Mouse (Mus musculus) liver, embryonic 13.5 days (tissue): ENCODE data around the gene Xlr4a. TPM values are rescaled to one million over a fixed set of nuclear protein-coding genes. Genes with fewer than 3 reads are reported as not detected.

Source experiments
- ATAC-seq: fragments of 200-750 bp; cut with Nextera tagmentation; 2 replicates; pipeline ENCODE4 v1.8.0; 2017; ENCODE audit warnings: low read depth, mild to moderate bottlenecking, moderate number of reproducible peaks, moderate library complexity
- DNase-seq: peaks from one replicate; pipeline ENCODE4 v3.0.0; 2022
- H3K27ac ChIP-seq: fragments of 300-500 bp; sonication (generic); 2 replicates; pipeline ENCODE4 v1.5.1; 2015; ENCODE audit warnings: moderate library complexity, mild to moderate bottlenecking, inconsistent platforms
- H3K27me3 ChIP-seq: fragments of 300-500 bp; sonication (generic); 2 replicates; pipeline ENCODE4 v1.6.1; 2015; ENCODE audit warnings: mild to moderate bottlenecking, inconsistent platforms
- H3K36me3 ChIP-seq: fragments of 300-500 bp; sonication (generic); 2 replicates; pipeline ENCODE4 v1.6.1; 2015; ENCODE audit warnings: mild to moderate bottlenecking, inconsistent platforms
- H3K4me1 ChIP-seq: fragments of 300-500 bp; sonication (generic); replicated peaks from 2 replicates; pipeline ENCODE4 v1.6.1; 2015; ENCODE audit warnings: inconsistent platforms
- H3K4me2 ChIP-seq: fragments of 300-500 bp; sonication (generic); 2 replicates; pipeline ENCODE4 v1.6.1; 2015; ENCODE audit warnings: inconsistent platforms, mild to moderate bottlenecking, moderate library complexity
- H3K4me3 ChIP-seq: fragments of 300-500 bp; sonication (generic); replicated peaks from 2 replicates; pipeline ENCODE4 v1.5.1; 2015; ENCODE audit warnings: mild to moderate bottlenecking, inconsistent platforms
- H3K9ac ChIP-seq: fragments of 300-500 bp; sonication (generic); 2 replicates; pipeline ENCODE4 v1.6.1; 2015; ENCODE audit warnings: mild to moderate bottlenecking, inconsistent platforms
- H3K9me3 ChIP-seq: fragments of 300-500 bp; sonication (generic); replicated peaks from 2 replicates; pipeline ENCODE4 v1.6.1; 2016; ENCODE audit warnings: inconsistent platforms
- WGBS: fragments of 180-500 bp; shearing (Covaris S2); methylation state at CpG from one replicate; pipeline ENCODE4 v1.1.7; 2015; ENCODE audit not compliant: insufficient replicate concordance; 5-methylcytosine and 5-hydroxymethylcytosine counted together
- polyA plus RNA-seq: library from polyadenylated mRNA; unstranded; fragments of >200 nt; fragmentation: Nextera tagmentation; extraction: Ambion mirVana; gene quantifications from 2 replicates; pipeline ENCODE4 v1.2.1, GENCODE M21; 2015

Xlr4a gene
- polyA plus RNA-seq, 1 experiment from 2014 or later: 1.1 TPM

DNA sequence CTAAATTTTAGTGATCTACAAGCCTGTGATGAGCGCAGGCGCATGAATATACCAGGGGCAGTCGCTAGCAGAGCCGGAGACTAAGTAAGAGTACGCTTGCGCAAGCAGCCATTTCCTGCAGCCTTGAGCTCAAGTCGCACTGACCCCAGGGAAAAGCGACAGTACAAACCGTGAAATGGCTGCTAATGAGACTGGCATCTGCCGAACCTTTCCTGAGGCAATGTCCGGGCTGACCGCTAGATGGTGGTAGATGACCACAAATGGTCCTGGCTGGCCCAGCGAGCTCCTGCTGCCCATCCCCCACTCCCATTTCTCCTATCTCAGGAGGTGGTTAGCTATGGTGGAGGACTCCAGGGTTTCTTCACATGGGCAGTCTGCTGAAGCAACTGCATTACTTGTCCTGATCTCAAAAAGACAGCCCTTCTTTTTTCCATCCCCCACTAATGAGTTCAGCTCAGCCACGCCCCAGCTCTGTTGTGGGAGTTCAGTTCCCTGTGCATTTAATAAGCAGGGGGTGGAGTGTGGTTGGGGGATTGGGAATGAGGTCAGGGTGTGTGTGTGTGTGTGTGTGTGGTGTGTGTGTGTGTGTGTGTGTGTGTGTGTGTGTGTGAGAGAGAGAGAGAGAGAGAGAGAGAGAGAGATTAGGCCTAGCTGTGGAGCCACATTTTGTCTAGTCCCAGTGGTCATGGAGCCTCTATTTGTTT, 28.3 kb downstream of the Xlr4a start:
- 16% methylated on average over 14 of the region's 14 CpGs for WGBS
- H3K36me3 ChIP-seq: no peaks in the 10 kb centered on the region
- no peaks in the 10 kb centered on the region for H3K4me1 ChIP-seq
- H3K4me2 ChIP-seq: peak overlapping the region; percentile 30; the same call in 1 of the 2 replicates
- H3K4me3 ChIP-seq: no peak overlapping the region
- no peak overlapping the region for H3K9ac ChIP-seq
- DNase-seq: peak; percentile 70
- no peaks in the 10 kb centered on the region for H3K9me3 ChIP-seq
- H3K27ac ChIP-seq: no peak overlapping the region
- no peaks in the 10 kb centered on the region for H3K27me3 ChIP-seq
- ATAC-seq: peak; percentile 84

DNA sequence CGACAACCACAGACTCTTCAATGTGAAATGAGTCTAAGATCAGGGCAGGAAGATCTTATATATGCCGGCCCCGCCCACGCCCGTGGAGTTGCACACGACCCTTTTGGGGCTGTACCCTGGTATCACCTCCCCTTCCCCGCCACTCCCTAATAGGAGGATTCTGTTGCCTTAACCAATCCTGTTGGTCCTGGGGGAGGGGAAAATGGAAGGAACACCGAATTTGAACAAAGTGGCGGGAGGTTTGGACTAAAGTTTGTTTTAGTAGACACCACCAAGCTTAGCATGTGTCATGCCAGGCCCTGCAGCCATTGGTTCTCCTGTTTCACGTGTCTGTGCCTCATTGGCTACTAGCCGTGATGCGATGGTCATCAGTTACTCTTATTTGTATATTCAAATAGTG, 42.6 kb downstream of the Xlr4a start:
- H3K4me1 ChIP-seq: no peaks in the 10 kb centered on the region

GRCm38 (mm10) chrX:73038831-73039230, 43.4 kb downstream of the Xlr4a start:
- WGBS: 64% methylated on average over 8 of the region's 8 CpGs
- ATAC-seq: no peak
- Histone ChIP-seq H3K9me3 (no peaks in the 10 kb centered on the region), H3K4me1 (no peaks in the 10 kb centered on the region), H3K4me3 (no peak overlapping the region), H3K36me3 (no peaks in the 10 kb centered on the region), H3K4me2 (no peak overlapping the region), H3K9ac (no peak overlapping the region), H3K27ac (no peak overlapping the region), H3K27me3 (no peaks in the 10 kb centered on the region)
- no peak for DNase-seq

More for the DNA sequence above, 42.6 kb downstream of the Xlr4a start:
- DNase-seq (no peak), ATAC-seq (no peak)
- WGBS: 60% methylated on average over 12 of the region's 12 CpGs
- Histone ChIP-seq H3K36me3 (no peaks in the 10 kb centered on the region), H3K27me3 (no peaks in the 10 kb centered on the region), H3K4me3 (no peak overlapping the region), H3K9me3 (no peaks in the 10 kb centered on the region), H3K27ac (no peak overlapping the region), H3K9ac (no peak overlapping the region), H3K4me2 (no peak overlapping the region)

DNA sequence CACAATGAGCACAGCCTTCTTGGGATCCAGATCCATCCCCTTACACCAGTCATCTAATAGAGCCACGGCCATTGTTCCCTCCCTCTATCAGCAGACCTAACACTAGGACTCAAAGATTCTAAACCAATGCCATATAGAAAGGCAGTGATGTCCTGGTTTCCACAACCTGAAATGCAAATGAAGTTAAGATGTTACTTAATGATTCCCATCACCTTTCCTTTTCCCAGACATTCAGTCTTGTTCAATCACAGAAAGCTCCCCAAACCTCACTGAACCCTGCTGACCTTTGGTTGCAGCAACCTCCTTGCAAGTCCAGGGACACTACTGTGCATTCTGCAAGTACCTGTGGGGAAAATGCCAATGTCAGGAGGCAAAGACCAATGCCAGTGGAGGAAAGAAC, 45.3 kb downstream of the Xlr4a start, which contains the start of gene Pnma5:
Gene Pnma5, minus strand, starts transcription at position 101 of the 400 bp plus-strand sequence.
- Histone ChIP-seq H3K4me1 (no peaks in the 10 kb centered on the region), H3K36me3 (no peaks in the 10 kb centered on the region), H3K9ac (no peak within 1 kb of the TSS), H3K9me3 (no peaks in the 10 kb centered on the region), H3K4me3 (no peak within 1 kb of the TSS), H3K27me3 (no peaks in the 10 kb centered on the region), H3K27ac (no peak within 1 kb of the TSS), H3K4me2 (no peak within 1 kb of the TSS)
- WGBS: 52% methylated on average over 1 of the region's 1 CpGs
- no peak for DNase-seq
- no peak for ATAC-seq

Other genes starting within 250 kb of the Xlr4a start
- 38.7 and 50.1 TPM in 2 replicates for gene Cetn2, start 164.1 kb downstream of the Xlr4a start, polyA plus RNA-seq
- 23.0 and 25.9 TPM in 2 replicates for gene Nsdhl, start 163.9 kb downstream of the Xlr4a start, polyA plus RNA-seq
- 1.3 and 1.4 TPM in 2 replicates for gene Zfp185, start 95.1 kb downstream of the Xlr4a start, polyA plus RNA-seq
- 0.08 TPM in 1 of 2 replicates, not detected in the other for gene Pnma5, start 45.4 kb downstream of the Xlr4a start, polyA plus RNA-seq
- gene Pnma3, start 17.7 kb downstream of the Xlr4a start, polyA plus RNA-seq: not detected in 2 replicates
- gene Xlr3a, start 14.6 kb upstream of the Xlr4a start, polyA plus RNA-seq: 1.3 and 2.6 TPM in 2 replicates
- gene Gm14685, start 34.6 kb upstream of the Xlr4a start, polyA plus RNA-seq: not detected in 2 replicates
- gene Xlr5b, start 66.3 kb upstream of the Xlr4a start, polyA plus RNA-seq: not detected in 2 replicates
- not detected in 2 replicates for gene DXBay18, start 67.0 kb upstream of the Xlr4a start, polyA plus RNA-seq
- not detected in 2 replicates for gene Spin2d, start 94.5 kb upstream of the Xlr4a start, polyA plus RNA-seq
- gene Xlr3b, start 109.7 kb upstream of the Xlr4a start, polyA plus RNA-seq: 2.2 and 2.6 TPM in 2 replicates
- gene Xlr4b, start 131.9 kb upstream of the Xlr4a start, polyA plus RNA-seq: 1.6 and 2.3 TPM in 2 replicates
- gene F8a, start 145.8 kb upstream of the Xlr4a start, polyA plus RNA-seq: 3.3 and 3.8 TPM in 2 replicates
- 0.48 and 0.60 TPM in 2 replicates for gene Xlr4c, start 160.7 kb upstream of the Xlr4a start, polyA plus RNA-seq
- gene Xlr3c, start 182.9 kb upstream of the Xlr4a start, polyA plus RNA-seq: not detected in 2 replicates
- gene Xlr5a, start 210.5 kb upstream of the Xlr4a start, polyA plus RNA-seq: not detected in 2 replicates
- gene Xlr5c, start 210.5 kb upstream of the Xlr4a start, polyA plus RNA-seq: not detected in 2 replicates